Mouse (Mus musculus): ENCODE data around the gene Nr2f2.

Nr2f2 gene

GRCm38 (mm10) chr7:70351981-70352560 is 14.5 kb downstream of the Nr2f2 start:
- in situ Hi-C loops (cut with MboI; ENCODE audit: low sequenced_read_pairs), result no loop called here

GRCm38 (mm10) chr7:70350781-70351551 is 15.6 kb downstream of the Nr2f2 start:
- in situ Hi-C loops (cut with MboI; ENCODE audit: low sequenced_read_pairs), result no loop called here

GRCm38 (mm10) chr7:70349981-70350670 is 16.4 kb downstream of the Nr2f2 start:
- in situ Hi-C loops (cut with MboI; ENCODE audit: low sequenced_read_pairs), result no loop called here

- in situ Hi-C loops (cut with MboI; ENCODE audit: low sequenced_read_pairs), result no loop called here
Observed at GRCm38 (mm10) chr7:70348977-70349615, 17.4 kb downstream of the Nr2f2 start.

GRCm38 (mm10) chr7:70348064-70348976 is 18.2 kb downstream of the Nr2f2 start:
- in situ Hi-C loops (cut with MboI; ENCODE audit: low sequenced_read_pairs), result no loop called here

DNA sequence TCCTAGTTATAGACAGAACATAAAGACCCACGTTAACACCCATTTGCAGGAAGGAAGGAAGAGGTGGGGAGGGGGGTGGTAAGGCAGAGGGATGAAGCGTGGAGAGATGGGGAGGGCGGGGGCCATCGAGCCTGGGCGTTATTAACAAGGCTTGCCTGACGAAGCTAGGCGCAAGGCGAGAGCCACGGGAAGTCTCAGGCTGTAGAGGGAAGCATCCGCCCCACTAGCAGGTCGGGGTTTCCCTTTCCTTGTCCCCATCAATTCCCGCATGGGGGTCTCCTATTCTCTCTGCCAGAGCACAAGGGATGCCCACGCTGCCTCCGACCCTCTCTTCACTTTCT is 18.9 kb downstream of the Nr2f2 start:
- in situ Hi-C loops (cut with MboI; ENCODE audit: low sequenced_read_pairs), result no loop called here

DNA sequence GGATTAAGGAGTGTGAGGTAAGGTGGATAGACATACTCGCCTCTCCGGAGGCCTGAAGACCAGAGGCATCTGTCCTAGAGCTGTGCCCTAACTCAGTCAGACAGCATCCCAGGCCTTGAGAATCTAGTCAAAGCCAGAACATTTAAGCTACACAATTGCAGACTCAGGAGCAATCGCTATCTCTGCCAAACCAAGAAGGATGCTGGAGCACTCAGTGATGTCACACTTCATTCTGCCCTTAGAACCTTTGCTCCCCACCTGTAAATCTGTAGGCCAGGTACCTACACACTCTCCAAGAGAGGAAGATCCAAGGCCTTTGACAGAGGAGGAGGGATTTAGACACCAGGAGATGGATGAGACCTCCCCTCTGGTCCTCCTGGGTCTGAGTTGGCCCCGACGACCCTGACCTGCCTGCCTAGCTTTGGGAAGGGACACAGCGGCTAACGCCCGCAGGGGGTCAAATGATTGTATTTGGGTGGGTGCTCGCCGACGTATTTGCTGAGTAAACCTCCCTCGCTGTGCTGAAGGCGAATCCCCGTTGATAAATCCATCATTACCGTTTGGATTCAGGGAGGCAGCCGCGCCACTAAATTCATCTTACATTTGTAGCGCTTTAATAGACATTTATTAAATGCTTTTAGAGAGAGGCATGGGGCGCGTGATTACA is 19.5 kb downstream of the Nr2f2 start:
- in situ Hi-C loops (cut with MboI; ENCODE audit: low sequenced_read_pairs), result no loop called here

DNA sequence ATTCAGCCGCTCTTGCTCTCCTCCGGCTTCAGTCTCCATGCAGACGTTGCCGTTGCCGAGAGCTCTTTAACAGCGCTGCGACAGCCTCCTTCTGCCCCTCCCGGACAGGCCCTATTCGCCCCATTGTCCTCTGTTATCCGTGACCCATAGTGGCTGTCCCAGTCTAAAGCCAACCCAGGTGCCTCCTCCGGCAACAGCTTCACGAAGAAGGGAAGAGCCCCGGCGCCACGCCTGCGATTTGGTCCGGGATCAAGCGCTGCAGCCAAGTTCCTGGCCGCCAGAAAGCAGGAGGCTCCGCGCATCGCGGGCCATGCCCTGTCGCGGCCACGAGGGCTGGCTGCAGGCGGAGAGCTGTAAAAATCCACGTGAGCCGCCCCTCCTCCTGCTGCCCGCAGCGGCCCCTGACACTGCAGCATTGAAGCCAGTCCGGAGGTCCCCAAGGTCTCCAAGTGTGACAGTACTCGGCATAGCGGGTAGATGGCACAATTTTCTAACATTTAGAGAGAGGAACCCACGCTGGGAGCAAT is 20.5 kb downstream of the Nr2f2 start:
- in situ Hi-C loops (cut with MboI; ENCODE audit: low sequenced_read_pairs), result no loop called here

DNA sequence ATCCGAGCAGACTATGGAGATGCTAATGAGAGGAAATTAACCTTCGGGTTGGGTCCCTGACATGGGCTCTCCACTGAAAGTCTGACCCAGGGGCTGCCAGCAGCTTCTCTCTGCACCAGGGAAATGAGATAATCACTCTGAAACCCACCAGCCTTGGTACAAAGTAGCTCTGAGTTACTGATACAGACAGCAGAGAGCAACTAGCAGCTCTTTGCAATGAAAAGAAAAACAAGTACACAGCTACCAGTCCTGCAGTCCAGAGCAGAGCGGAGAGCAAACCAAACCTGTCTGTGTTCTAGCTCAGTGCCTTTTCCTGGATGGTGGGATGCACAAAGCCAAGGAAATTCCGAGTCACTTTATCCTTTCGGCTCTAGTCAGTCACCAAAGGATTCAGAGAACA is 23.1 kb downstream of the Nr2f2 start:
- in situ Hi-C loops (cut with MboI; ENCODE audit: low sequenced_read_pairs), result no loop called here

- in situ Hi-C loops (cut with MboI; ENCODE audit: low sequenced_read_pairs), result no loop called here
Observed at GRCm38 (mm10) chr7:70342771-70343170, 23.8 kb downstream of the Nr2f2 start.

DNA sequence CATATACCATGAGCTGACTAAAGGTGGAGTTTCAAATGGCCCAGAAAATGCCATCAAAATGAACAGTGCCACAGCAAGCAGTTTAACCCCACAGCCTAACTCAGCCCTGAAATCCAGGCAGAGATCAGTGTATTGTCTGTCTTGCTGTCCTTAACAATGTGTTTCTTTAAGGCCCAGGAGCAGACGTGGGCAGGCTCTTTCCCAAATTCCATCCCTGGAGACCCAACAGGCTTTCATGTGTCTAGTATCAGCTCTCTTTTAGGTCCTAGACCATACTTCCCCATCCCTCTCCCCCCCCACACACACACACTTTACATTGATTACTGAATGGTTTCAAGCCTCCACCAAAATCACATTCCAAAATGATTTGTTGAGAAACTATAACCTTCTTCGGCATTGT is 24.5 kb downstream of the Nr2f2 start:
- in situ Hi-C loops (cut with MboI; ENCODE audit: low sequenced_read_pairs), result no loop called here

DNA sequence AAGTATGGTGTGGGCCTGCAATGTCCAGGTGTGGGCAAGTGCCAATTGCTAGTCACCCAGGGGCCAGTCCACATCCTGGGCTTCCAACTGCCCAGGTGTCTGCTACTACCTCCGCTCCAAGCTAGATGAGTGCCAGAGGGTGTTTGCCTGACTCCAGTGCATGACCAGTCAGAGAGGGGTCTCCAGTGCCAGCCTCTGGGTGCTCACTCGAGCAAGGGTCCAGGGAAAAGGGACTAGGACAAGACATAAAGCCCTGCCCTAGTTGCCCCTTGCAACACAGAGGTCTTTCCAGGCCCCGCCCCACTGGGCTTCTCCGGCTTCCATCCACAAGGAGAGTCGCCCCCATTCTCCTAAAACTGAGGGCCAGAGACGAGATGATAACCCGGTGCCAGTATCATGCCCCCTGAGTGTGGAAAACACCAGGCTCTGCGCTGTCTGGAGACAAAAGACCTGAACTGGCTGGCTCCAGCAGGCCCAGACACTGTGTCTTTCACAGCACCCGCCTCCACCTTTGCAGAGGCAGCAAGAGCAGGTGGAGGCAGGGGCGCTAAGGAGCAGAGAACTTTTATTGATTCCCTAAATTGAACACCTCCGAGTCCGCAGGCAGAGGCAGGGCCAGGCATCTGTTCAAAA is 26.4 kb downstream of the Nr2f2 start:
- in situ Hi-C loops (cut with MboI; ENCODE audit: low sequenced_read_pairs), result no loop called here

- in situ Hi-C loops (cut with MboI; ENCODE audit: low sequenced_read_pairs), result no loop called here
Observed at GRCm38 (mm10) chr7:70338265-70338640, 28.3 kb downstream of the Nr2f2 start.

- in situ Hi-C loops (cut with MboI; ENCODE audit: low sequenced_read_pairs), result no loop called here
Observed at GRCm38 (mm10) chr7:70337581-70338264, 28.8 kb downstream of the Nr2f2 start.

DNA sequence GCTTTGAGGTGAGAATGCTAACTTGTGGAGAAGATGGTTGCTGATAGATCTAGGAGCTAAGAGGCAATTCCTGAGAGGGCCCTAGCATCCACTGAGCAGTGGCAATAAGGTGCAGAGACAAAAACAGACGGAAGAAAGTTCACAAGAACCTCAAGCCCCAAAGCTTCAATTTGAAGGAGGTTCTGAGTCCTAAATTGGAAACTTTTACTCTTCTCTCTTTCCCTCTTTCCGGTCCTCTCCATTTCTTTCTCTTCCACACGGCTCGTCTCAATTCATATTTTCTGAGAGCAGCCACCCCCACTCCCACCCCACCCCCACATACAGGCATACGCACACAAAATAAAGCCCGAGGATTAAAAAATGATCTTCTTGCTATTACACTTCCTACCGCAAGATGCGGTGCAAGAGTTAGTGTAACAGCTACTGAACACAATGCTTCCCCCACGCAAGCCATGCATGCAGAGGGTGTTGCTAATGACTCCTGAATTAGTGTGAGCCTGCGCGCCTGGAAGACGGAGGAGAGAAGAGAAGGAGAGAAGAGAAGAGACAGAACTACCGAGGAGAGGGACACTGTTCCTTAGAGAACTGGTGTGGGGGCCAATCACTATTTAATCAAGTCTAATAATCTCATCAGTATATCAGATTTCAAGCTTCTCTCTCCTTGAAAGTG is 29.8 kb downstream of the Nr2f2 start:
- in situ Hi-C loops (cut with MboI; ENCODE audit: low sequenced_read_pairs), result no loop called here

- in situ Hi-C loops (cut with MboI; ENCODE audit: low sequenced_read_pairs), result no loop called here
Observed at GRCm38 (mm10) chr7:70336126-70336525, 30.4 kb downstream of the Nr2f2 start.

GRCm38 (mm10) chr7:70335411-70335810 is 31.1 kb downstream of the Nr2f2 start:
- in situ Hi-C loops (cut with MboI; ENCODE audit: low sequenced_read_pairs), result no loop called here

GRCm38 (mm10) chr7:70334836-70335235 is 31.7 kb downstream of the Nr2f2 start:
- in situ Hi-C loops (cut with MboI; ENCODE audit: low sequenced_read_pairs), result no loop called here

Measured in CH12F3 (cell line).